Mouse (Mus musculus): ENCODE measurements at regions not wholly inside any gene's neighbourhood (a gene's known extent, or its start where the extent isn't known, plus 50 kb on each side); places are given as distances from the start of the nearest gene placed in this dataset.

DNA sequence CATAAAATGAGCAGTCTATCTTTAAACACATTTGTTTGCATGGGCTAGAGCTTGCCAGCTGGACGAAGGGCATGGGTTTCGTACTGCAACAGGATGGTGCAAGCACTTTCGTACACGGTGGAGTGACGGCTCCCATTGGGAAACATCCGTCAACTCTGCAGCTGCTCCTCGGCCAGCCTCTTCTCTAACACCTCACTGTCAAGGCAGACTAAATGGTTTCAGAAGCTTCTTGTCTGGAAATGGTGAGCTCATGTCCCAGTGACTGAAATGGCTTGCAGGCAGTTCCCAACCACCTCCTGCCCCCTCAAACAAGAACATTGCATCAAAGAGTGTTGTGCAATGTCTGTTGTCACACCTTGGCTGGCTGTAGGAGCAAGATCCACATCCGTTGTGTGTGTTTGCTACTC is 163.4 kb downstream of the Trib2 start:
- WGBS, result 36% methylated on average over 8 of the region's 8 CpGs
- Histone ChIP-seq H3K27ac (ENCODE audit: low read depth) (no peak overlapping the region), H3K4me1 (ENCODE audit: control insufficient read depth, insufficient read depth) (peaks cover 2% of the 10 kb centered on the region), H3K9ac (replicated peaks; ENCODE audit: low read depth, low read length) (no peak overlapping the region), H3K4me3 (ENCODE audit: low read depth, low read length) (no peak overlapping the region), H3K36me3 (replicated peaks; ENCODE audit: control insufficient read depth, insufficient read depth, low read length) (no peaks in the 10 kb centered on the region), H3K4me2 (ENCODE audit: low read depth, low read length) (no peak overlapping the region), H3K27me3 (ENCODE audit: control insufficient read depth, insufficient read depth, low read length) (no peaks in the 10 kb centered on the region), H3K9me3 (replicated peaks; ENCODE audit: control insufficient read depth, low read length) (no peaks in the 10 kb centered on the region)
- TF ChIP-seq EP300 (IDR thresholded peaks at IDR 0.05; ENCODE audit: low read depth), result no peak
- no peak for TF ChIP-seq CTCF (IDR thresholded peaks at IDR 0.05; ENCODE audit: low read depth)
- ATAC-seq (ENCODE audit: insufficient read depth, low read depth) (no peak; the same call in 1 of the 2 replicates), DNase-seq (ENCODE audit: low spot score) (no peak)

- Histone ChIP-seq H3K27me3 (ENCODE audit: control insufficient read depth, insufficient read depth, low read length) (no peaks in the 10 kb centered on the region), H3K9ac (replicated peaks; ENCODE audit: low read depth, low read length) (no peak overlapping the region), H3K4me1 (ENCODE audit: control insufficient read depth, insufficient read depth) (peaks cover 5% of the 10 kb centered on the region), H3K36me3 (replicated peaks; ENCODE audit: control insufficient read depth, insufficient read depth, low read length) (no peaks in the 10 kb centered on the region), H3K27ac (ENCODE audit: low read depth) (no peak overlapping the region), H3K9me3 (replicated peaks; ENCODE audit: control insufficient read depth, low read length) (no peaks in the 10 kb centered on the region), H3K4me2 (ENCODE audit: low read depth, low read length) (no peak overlapping the region), H3K4me3 (ENCODE audit: low read depth, low read length) (no peak overlapping the region)
- ATAC-seq (ENCODE audit: insufficient read depth, low read depth), result no peak
- no peak for DNase-seq (ENCODE audit: low spot score)
- 89% methylated on average over 2 of the region's 2 CpGs for WGBS
- TF ChIP-seq CTCF (IDR thresholded peaks at IDR 0.05; ENCODE audit: low read depth) (no peak), EP300 (IDR thresholded peaks at IDR 0.05; ENCODE audit: low read depth) (no peak)
Measured at GRCm38 (mm10) chr12:15651293-15651692, 165.4 kb downstream of the Trib2 start.

GRCm38 (mm10) chr12:15649906-15650305 is 166.8 kb downstream of the Trib2 start:
- TF ChIP-seq EP300 (IDR thresholded peaks at IDR 0.05; ENCODE audit: low read depth) (no peak), CTCF (IDR thresholded peaks at IDR 0.05; ENCODE audit: low read depth) (no peak)
- no peaks in the 10 kb centered on the region for H3K36me3 ChIP-seq (replicated peaks; ENCODE audit: control insufficient read depth, insufficient read depth, low read length)
- H3K4me1 ChIP-seq (ENCODE audit: control insufficient read depth, insufficient read depth), result peaks cover 5% of the 10 kb centered on the region
- no peak overlapping the region for H3K9ac ChIP-seq (replicated peaks; ENCODE audit: low read depth, low read length)
- no peak overlapping the region for H3K4me3 ChIP-seq (ENCODE audit: low read depth, low read length)
- no peaks in the 10 kb centered on the region for H3K27me3 ChIP-seq (ENCODE audit: control insufficient read depth, insufficient read depth, low read length)
- no peak overlapping the region for H3K27ac ChIP-seq (ENCODE audit: low read depth)
- ATAC-seq (ENCODE audit: insufficient read depth, low read depth) (peak; percentile 36; the same call in 1 of the 2 replicates), DNase-seq (ENCODE audit: low spot score) (no peak)
- 58% methylated on average over 4 of the region's 4 CpGs for WGBS
- no peak overlapping the region for H3K4me2 ChIP-seq (ENCODE audit: low read depth, low read length)
- H3K9me3 ChIP-seq (replicated peaks; ENCODE audit: control insufficient read depth, low read length), result no peaks in the 10 kb centered on the region

DNA sequence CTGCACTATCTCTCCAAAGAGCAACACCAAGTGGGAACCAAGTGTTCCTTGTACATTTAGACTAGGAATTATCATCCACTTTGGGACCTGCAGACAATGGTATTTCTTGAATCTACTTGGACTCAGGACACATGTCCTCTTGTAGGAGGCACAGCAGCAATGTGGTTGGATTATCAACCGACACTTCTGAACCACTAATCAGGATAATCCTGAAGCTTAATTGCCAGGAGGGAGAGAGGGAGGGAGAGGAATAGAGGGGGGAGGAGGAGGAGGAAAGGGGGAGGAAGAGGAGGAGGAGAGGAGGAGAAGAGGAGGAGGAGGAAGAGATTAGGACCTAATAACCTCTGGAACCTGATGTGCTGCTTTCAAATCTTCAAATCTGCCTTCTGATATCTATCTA is 167.5 kb downstream of the Trib2 start:
- Histone ChIP-seq H3K27me3 (ENCODE audit: control insufficient read depth, insufficient read depth, low read length) (no peaks in the 10 kb centered on the region), H3K4me1 (ENCODE audit: control insufficient read depth, insufficient read depth) (peaks cover 5% of the 10 kb centered on the region), H3K36me3 (replicated peaks; ENCODE audit: control insufficient read depth, insufficient read depth, low read length) (no peaks in the 10 kb centered on the region), H3K4me2 (ENCODE audit: low read depth, low read length) (no peak overlapping the region), H3K9me3 (replicated peaks; ENCODE audit: control insufficient read depth, low read length) (no peaks in the 10 kb centered on the region), H3K9ac (replicated peaks; ENCODE audit: low read depth, low read length) (no peak overlapping the region), H3K4me3 (ENCODE audit: low read depth, low read length) (no peak overlapping the region), H3K27ac (ENCODE audit: low read depth) (no peak overlapping the region)
- 59% methylated on average over 1 of the region's 1 CpGs for WGBS
- ATAC-seq (ENCODE audit: insufficient read depth, low read depth) (no peak), DNase-seq (ENCODE audit: low spot score) (no peak)
- no peak for TF ChIP-seq EP300 (IDR thresholded peaks at IDR 0.05; ENCODE audit: low read depth)
- no peak for TF ChIP-seq CTCF (IDR thresholded peaks at IDR 0.05; ENCODE audit: low read depth)

- H3K9ac ChIP-seq (replicated peaks; ENCODE audit: low read depth, low read length), result no peak overlapping the region
- ATAC-seq (ENCODE audit: insufficient read depth, low read depth), result no peak
- H3K4me3 ChIP-seq (ENCODE audit: low read depth, low read length), result no peak overlapping the region
- no peaks in the 10 kb centered on the region for H3K27me3 ChIP-seq (ENCODE audit: control insufficient read depth, insufficient read depth, low read length)
- H3K4me2 ChIP-seq (ENCODE audit: low read depth, low read length), result no peak overlapping the region
- no peak overlapping the region for H3K27ac ChIP-seq (ENCODE audit: low read depth)
- DNase-seq (ENCODE audit: low spot score), result no peak
- WGBS, result 73% methylated on average over 9 of the region's 9 CpGs
- no peak for TF ChIP-seq CTCF (IDR thresholded peaks at IDR 0.05; ENCODE audit: low read depth)
- TF ChIP-seq EP300 (IDR thresholded peaks at IDR 0.05; ENCODE audit: low read depth), result no peak
- H3K4me1 ChIP-seq (ENCODE audit: control insufficient read depth, insufficient read depth), result peaks cover 10% of the 10 kb centered on the region; the same call in 1 of the 2 replicates
- H3K9me3 ChIP-seq (replicated peaks; ENCODE audit: control insufficient read depth, low read length), result no peaks in the 10 kb centered on the region
- no peaks in the 10 kb centered on the region for H3K36me3 ChIP-seq (replicated peaks; ENCODE audit: control insufficient read depth, insufficient read depth, low read length)
Measured at GRCm38 (mm10) chr12:15644074-15644672, 172.5 kb downstream of the Trib2 start.

DNA sequence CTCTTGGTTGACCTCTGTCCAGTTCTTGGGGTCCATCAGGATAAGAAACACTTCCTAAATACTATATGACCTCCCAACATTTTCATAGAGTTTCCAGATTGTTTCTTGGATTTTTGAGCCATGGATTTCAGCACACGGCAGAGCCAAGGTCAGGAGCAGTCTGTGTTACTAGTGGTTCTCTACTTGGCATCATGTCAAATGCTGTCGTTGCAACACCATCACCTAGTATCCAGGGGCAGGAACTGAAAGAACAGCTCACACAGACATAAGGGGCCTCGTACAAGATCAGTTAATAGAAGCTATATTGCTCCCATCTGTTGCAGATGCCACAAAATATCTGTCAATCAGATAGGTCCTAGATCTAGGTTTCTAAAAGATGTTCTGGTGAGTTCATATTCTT is 173.1 kb downstream of the Trib2 start:
- H3K4me3 ChIP-seq (ENCODE audit: low read depth, low read length), result no peak overlapping the region
- DNase-seq (ENCODE audit: low spot score) (peak; percentile 46), ATAC-seq (ENCODE audit: insufficient read depth, low read depth) (0 out of 2 replicates have a peak, but pooled peaks have one; percentile 27)
- TF ChIP-seq EP300 (IDR thresholded peaks at IDR 0.05; ENCODE audit: low read depth) (no peak), CTCF (IDR thresholded peaks at IDR 0.05; ENCODE audit: low read depth) (no peak)
- no peak overlapping the region for H3K4me2 ChIP-seq (ENCODE audit: low read depth, low read length)
- peaks cover 10% of the 10 kb centered on the region; the same call in 1 of the 2 replicates for H3K4me1 ChIP-seq (ENCODE audit: control insufficient read depth, insufficient read depth)
- H3K9ac ChIP-seq (replicated peaks; ENCODE audit: low read depth, low read length), result no peak overlapping the region
- H3K36me3 ChIP-seq (replicated peaks; ENCODE audit: control insufficient read depth, insufficient read depth, low read length), result no peaks in the 10 kb centered on the region
- H3K27ac ChIP-seq (ENCODE audit: low read depth), result no peak overlapping the region
- no peaks in the 10 kb centered on the region for H3K9me3 ChIP-seq (replicated peaks; ENCODE audit: control insufficient read depth, low read length)
- WGBS, result 15% methylated on average over 3 of the region's 3 CpGs
- no peaks in the 10 kb centered on the region for H3K27me3 ChIP-seq (ENCODE audit: control insufficient read depth, insufficient read depth, low read length)
